In the genomic region with DNA sequence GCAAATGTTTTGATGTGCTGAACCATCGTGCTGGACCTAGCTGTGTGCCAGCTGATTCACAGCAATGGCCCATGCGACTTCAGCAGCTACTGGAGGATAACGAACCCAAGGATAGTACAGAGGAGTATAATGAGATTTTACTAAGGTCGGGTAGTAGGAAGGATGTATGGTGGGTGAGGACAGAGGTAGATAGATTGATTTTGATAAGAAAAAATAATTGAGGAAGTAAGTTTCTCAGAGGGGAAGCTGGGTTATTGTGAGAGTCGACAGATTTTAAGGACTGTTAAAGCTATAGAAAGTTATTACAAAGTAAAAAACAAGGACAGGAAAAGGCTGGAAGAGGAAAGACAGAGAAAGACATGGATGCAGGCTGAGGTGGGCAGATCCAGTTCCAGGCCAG, we compare ENCODE assay signal across 17 mouse cellular contexts. TPM values are rescaled to one million over a fixed set of nuclear protein-coding genes. Genes with fewer than 3 reads are reported as not detected.
A peak's percentile ranks its signal among the peaks of the same experiment; 100 is the strongest.
DNase-seq lines count a peak whose midpoint lies in the region; TF ChIP-seq lines count a peak whose summit lies in the region.
"Had no signal": no experiment of that assay in that cellular context is flagged by ENCODE, and none has a peak within 500 bp of the region (broad histone marks: within the 10 kb centered on the region; RNA-seq: fewer than 3 reads in every experiment).

No protein-coding gene starts in this region.

- H3K27ac ChIP-seq in bone marrow macrophage, adult 2 months (ENCODE audit: insufficient read depth, low read depth, low read length) = peak overlapping the region; percentile 67
- peak overlapping the region; percentile 68 for H3K27ac ChIP-seq in macrophage
- H3K27ac ChIP-seq: forebrain, embryonic 13.5 days; heart, embryonic 13.5 days; hindbrain, embryonic 10.5 days; hindbrain, embryonic 14.5 days; intestine, embryonic 15.5 days had no signal

- peaks cover 12% of the 10 kb centered on the region for H3K4me1 ChIP-seq in bone marrow macrophage, adult 2 months (ENCODE audit: control insufficient read depth, insufficient read depth, low read length)
- H3K4me1 ChIP-seq: forebrain, embryonic 13.5 days; heart, embryonic 13.5 days; hindbrain, embryonic 10.5 days; intestine, embryonic 15.5 days had no signal

- no peaks in the 10 kb centered on the region for H3K36me3 ChIP-seq in macrophage (ENCODE audit: inconsistent target)
- no peaks in the 10 kb centered on the region for H3K36me3 ChIP-seq in splenic B cell, adult 2 months (ENCODE audit: control insufficient read depth, insufficient read depth, low read length, poor library complexity, severe bottlenecking)
- H3K36me3 ChIP-seq: G1E; heart, embryonic 13.5 days; hindbrain, embryonic 10.5 days; intestine, embryonic 15.5 days had no signal

- DNase-seq in 416B (ENCODE audit: low read depth) = peak; percentile 31
- peak; percentile 22 for DNase-seq in splenic B cell, adult 2 months (ENCODE audit: low read depth, low spot score)
- no peak for DNase-seq in kidney, adult 9 months
- DNase-seq in cerebellum, adult 9-10 months = no peak
- DNase-seq: B cell, adult 2 months; cerebellum, adult 2 months; cerebellum, postnatal 25 days; forebrain, postnatal 0 days; gastrocnemius, postnatal 14 days had no signal

- WGBS in macrophage (ENCODE audit: missing documents) = 0% methylated on average over 3 of the region's 5 CpGs

- no peak overlapping the region for H3K4me3 ChIP-seq in bone marrow macrophage, adult 2 months (ENCODE audit: insufficient read depth, low read length)
- H3K4me3 ChIP-seq in macrophage (ENCODE audit: inconsistent target) = no peak overlapping the region
- H3K4me3 ChIP-seq: forebrain, embryonic 13.5 days; heart, embryonic 13.5 days; hindbrain, embryonic 10.5 days; intestine, embryonic 15.5 days had no signal

- no peaks in the 10 kb centered on the region for H3K27me3 ChIP-seq in splenic B cell, adult 2 months (ENCODE audit: control insufficient read depth, insufficient read depth, low read length, poor library complexity, severe bottlenecking)
- H3K27me3 ChIP-seq: forebrain, embryonic 13.5 days; heart, embryonic 13.5 days; intestine, embryonic 15.5 days had no signal

- H3K79me2 ChIP-seq in macrophage (ENCODE audit: inconsistent target) = no peaks in the 10 kb centered on the region

- TF ChIP-seq POLR2A in bone marrow macrophage, adult 2 months (IDR thresholded peaks at IDR 0.05; ENCODE audit: borderline replicate concordance, low read depth, low read length) = no peak

- TF ChIP-seq CTCF in bone marrow macrophage, adult 2 months (IDR thresholded peaks at IDR 0.05; ENCODE audit: low read depth, low read length) = no peak

RNA-seq across cellular contexts. Expression of a gene that starts 8.4 kb away (rescaled TPM):
- polyA plus RNA-seq in bone marrow macrophage, adult 2 months (2012; ENCODE audit: insufficient read depth, insufficient read length, missing spikeins) = 25.8 and 33.4 TPM in 2 replicates
- total RNA-seq in macrophage (2018; cell fraction: chromatin; rRNA removed) = 10 to 100 TPM in 14 of 26 experiments, 1 to 10 TPM in 12; 2.0 to 59.8 (median 10.3) TPM
- 1 to 10 TPM in 24 of 26 experiments, under 1 TPM in 2; 0.62 to 5.2 (median 1.9) TPM for total RNA-seq in macrophage (2018; cell fraction: cytosol; rRNA removed)
- total RNA-seq in macrophage (2018; cell fraction: nucleus; rRNA removed) = 10 to 100 TPM in 3 of 26 experiments, 1 to 10 TPM in 23; 1.1 to 37.4 (median 6.2) TPM
- polyA plus RNA-seq in macrophage (2018) = 1.3 to 5.7 TPM (median 3.2 TPM) in 3 replicates

RNA-seq across cellular contexts. Expression of a gene that starts 39.1 kb away (rescaled TPM):
- 7.7 and 8.5 TPM in 2 replicates for polyA plus RNA-seq in bone marrow macrophage, adult 2 months (2012; ENCODE audit: insufficient read depth, insufficient read length, missing spikeins)
- 10 to 100 TPM in 9 of 26 experiments, 1 to 10 TPM in 17; 1.3 to 17.7 (median 6.8) TPM for total RNA-seq in macrophage (2018; cell fraction: chromatin; rRNA removed)
- 1 to 10 TPM in 24 of 26 experiments, under 1 TPM in 2; 0.72 to 4.8 (median 3.1) TPM for total RNA-seq in macrophage (2018; cell fraction: cytosol; rRNA removed)
- total RNA-seq in macrophage (2018; cell fraction: nucleus; rRNA removed) = 10 to 100 TPM in 4 of 26 experiments, 1 to 10 TPM in 21, under 1 TPM in 1; 0.89 to 16.1 (median 4.5) TPM
- 2.8 to 5.5 TPM (median 4.0 TPM) in 3 replicates for polyA plus RNA-seq in macrophage (2018)

RNA-seq across cellular contexts. Expression of a gene that starts 50.4 kb away (rescaled TPM):
- 0.47 TPM in 1 of 2 replicates, not detected in the other for polyA plus RNA-seq in bone marrow macrophage, adult 2 months (2012; ENCODE audit: insufficient read depth, insufficient read length, missing spikeins)
- total RNA-seq in macrophage (2018; cell fraction: chromatin; rRNA removed) = 1 to 10 TPM in 23 of 26 experiments, under 1 TPM in 3; 0.81 to 4.1 (median 1.5) TPM
- under 1 TPM in 20 of 26 experiments, not detected in 6; 0.03 to 0.24 (median 0.09) TPM for total RNA-seq in macrophage (2018; cell fraction: cytosol; rRNA removed)
- 1 to 10 TPM in 14 of 26 experiments, under 1 TPM in 12; 0.27 to 3.3 (median 1.0) TPM for total RNA-seq in macrophage (2018; cell fraction: nucleus; rRNA removed)
- 0.05 to 0.09 TPM in 2 of 3 replicates, not detected in the other for polyA plus RNA-seq in macrophage (2018)

RNA-seq across cellular contexts. Expression of a gene that starts 54.3 kb away (rescaled TPM):
- 23.0 and 24.0 TPM in 2 replicates for polyA plus RNA-seq in bone marrow macrophage, adult 2 months (2012; ENCODE audit: insufficient read depth, insufficient read length, missing spikeins)
- 100 to 1,000 TPM in 2 of 26 experiments, 10 to 100 TPM in 24; 25.7 to 129 (median 59.8) TPM for total RNA-seq in macrophage (2018; cell fraction: chromatin; rRNA removed)
- total RNA-seq in macrophage (2018; cell fraction: cytosol; rRNA removed) = 10 to 100 TPM in 12 of 26 experiments, 1 to 10 TPM in 14; 4.8 to 15.0 (median 9.2) TPM
- 10 to 100 TPM; 17.0 to 91.0 (median 36.6) TPM for total RNA-seq in macrophage (2018; cell fraction: nucleus; rRNA removed)
- polyA plus RNA-seq in macrophage (2018) = 8.4 to 12.8 TPM (median 8.5 TPM) in 3 replicates

Comparison
In these comparisons a context has a peak if more than half of its experiments do, and no peak if none do; other contexts are left out.
1. DNase-seq: peak in 416B (single experiment) and splenic B cell, adult 2 months (single experiment); none in kidney, adult 9 months (single experiment) and cerebellum, adult 9-10 months (single experiment).